ENCODE assay signal across 8 mouse cellular contexts in genomic region chr2:30445312-30445711, GRCm38 (mm10). TPM values are rescaled to one million over a fixed set of nuclear protein-coding genes. Genes with fewer than 3 reads are reported as not detected.
A peak's percentile ranks its signal among the peaks of the same experiment; 100 is the strongest.
DNase-seq lines count a peak whose midpoint lies in the region; ATAC-seq lines count a peak whose summit lies in the region.

No protein-coding gene starts in this region.

- WGBS in forebrain, embryonic 11.5 days: 15% methylated on average over 2 of the region's 2 CpGs
- 53% methylated on average over 2 of the region's 2 CpGs for WGBS in forebrain, embryonic 14.5 days
- WGBS in liver, embryonic 11.5 days: 59% methylated on average over 2 of the region's 2 CpGs

- ATAC-seq in forebrain, embryonic 11.5 days (replicated peaks; ENCODE audit: low FRiP score): no peak
- no peak for ATAC-seq in forebrain, embryonic 14.5 days
- peak; percentile 46; the same call in 1 of the 2 replicates for ATAC-seq in liver, embryonic 11.5 days (replicated peaks; ENCODE audit: low FRiP score)
- no peak for ATAC-seq in megakaryocyte progenitor cell, adult 5-6 weeks (replicated peaks; ENCODE audit: poor library complexity)
- no peak for ATAC-seq in inflammation-experienced regulatory T-cells, adult 6 months

- intact Hi-C loops in heart, postnatal 25 days (cut with DNase I): loop anchor here (5.0 kb wide), 1 partner anchor 102 kb away; no protein-coding TSS in a partner anchor

- H3K27ac ChIP-seq in forebrain, embryonic 11.5 days (ENCODE audit: low read depth, low read length): no peak overlapping the region
- no peak overlapping the region for H3K27ac ChIP-seq in forebrain, embryonic 14.5 days (ENCODE audit: low read depth, low read length)
- peak overlapping the region; percentile 51 for H3K27ac ChIP-seq in liver, embryonic 11.5 days (ENCODE audit: low read depth, low read length)

- no peaks in the 10 kb centered on the region for H3K27me3 ChIP-seq in forebrain, embryonic 11.5 days (ENCODE audit: control insufficient read depth, insufficient read depth, low read length)
- H3K27me3 ChIP-seq in forebrain, embryonic 14.5 days (replicated peaks; ENCODE audit: control insufficient read depth, insufficient read depth, low read length): no peaks in the 10 kb centered on the region
- no peaks in the 10 kb centered on the region for H3K27me3 ChIP-seq in liver, embryonic 11.5 days (replicated peaks; ENCODE audit: control insufficient read depth, insufficient read depth, low read length)

- peak; percentile 62 for DNase-seq in forebrain, embryonic 11.5 days (ENCODE audit: low spot score)
- DNase-seq in forebrain, embryonic 14.5 days (ENCODE audit: low spot score): no peak
- DNase-seq in ZHBTc4 (ENCODE audit: low read depth, low spot score): peak; percentile 91
- DNase-seq in heart, postnatal 25 days (ENCODE audit: low spot score): peak; percentile 39
- no peak for DNase-seq in liver, embryonic 11.5 days (ENCODE audit: low spot score)
- DNase-seq in right cerebral cortex, postnatal 25 days: no peak

- peaks cover 33% of the 10 kb centered on the region for H3K4me1 ChIP-seq in forebrain, embryonic 11.5 days (replicated peaks; ENCODE audit: control insufficient read depth, insufficient read depth, low read length)
- peaks cover 23% of the 10 kb centered on the region for H3K4me1 ChIP-seq in forebrain, embryonic 14.5 days (ENCODE audit: control insufficient read depth, insufficient read depth, low read length)
- peaks cover 54% of the 10 kb centered on the region for H3K4me1 ChIP-seq in liver, embryonic 11.5 days (replicated peaks; ENCODE audit: control insufficient read depth, insufficient read depth, low read length)

- 0 out of 2 replicates have a peak, but pooled peaks cover 4% of the 10 kb centered on the region for H3K9me3 ChIP-seq in forebrain, embryonic 11.5 days (ENCODE audit: control insufficient read depth, low read length)
- H3K9me3 ChIP-seq in forebrain, embryonic 14.5 days (replicated peaks; ENCODE audit: control insufficient read depth, low read length): no peaks in the 10 kb centered on the region
- 0 out of 2 replicates have a peak, but pooled peaks cover 4% of the 10 kb centered on the region for H3K9me3 ChIP-seq in liver, embryonic 11.5 days (ENCODE audit: control insufficient read depth, low read length)

- peak overlapping the region; percentile 7; the same call in 1 of the 2 replicates for H3K9ac ChIP-seq in forebrain, embryonic 11.5 days (ENCODE audit: low read length)
- H3K9ac ChIP-seq in forebrain, embryonic 14.5 days (ENCODE audit: low read length): no peak overlapping the region
- no peak overlapping the region for H3K9ac ChIP-seq in liver, embryonic 11.5 days (ENCODE audit: low read depth, low read length)

- no peak overlapping the region for H3K4me3 ChIP-seq in forebrain, embryonic 11.5 days (ENCODE audit: low read depth, low read length)
- H3K4me3 ChIP-seq in forebrain, embryonic 14.5 days (ENCODE audit: low read depth, low read length): no peak overlapping the region
- no peak overlapping the region for H3K4me3 ChIP-seq in liver, embryonic 11.5 days (ENCODE audit: low read depth, low read length)

- H3K36me3 ChIP-seq in forebrain, embryonic 11.5 days (ENCODE audit: control insufficient read depth, insufficient read depth, low read length): no peaks in the 10 kb centered on the region; the same call in 1 of the 2 replicates
- peaks cover 48% of the 10 kb centered on the region for H3K36me3 ChIP-seq in forebrain, embryonic 14.5 days (ENCODE audit: control insufficient read depth, insufficient read depth, low read length)
- H3K36me3 ChIP-seq in liver, embryonic 11.5 days (ENCODE audit: control insufficient read depth, insufficient read depth, low read length): peaks cover 51% of the 10 kb centered on the region

- H3K4me2 ChIP-seq in forebrain, embryonic 11.5 days (ENCODE audit: low read depth, low read length, severe bottlenecking): no peak overlapping the region
- H3K4me2 ChIP-seq in forebrain, embryonic 14.5 days (ENCODE audit: low read length): no peak overlapping the region
- H3K4me2 ChIP-seq in liver, embryonic 11.5 days: no peak overlapping the region

RNA-seq across cellular contexts. Expression of gene Ier5l, which starts 28.7 kb away (rescaled TPM):
- polyA plus RNA-seq in forebrain, embryonic 11.5 days (2014; fragmentation: Nextera tagmentation; extraction: Ambion mirVana): 3.7 and 8.5 TPM in 2 replicates
- polyA plus RNA-seq in forebrain, embryonic 14.5 days (2014; fragmentation: Nextera tagmentation; extraction: Ambion mirVana): 3.0 and 3.6 TPM in 2 replicates
- 1 to 10 TPM; 4.1 to 6.9 TPM for total RNA-seq in heart, postnatal 25 days (2021)
- polyA plus RNA-seq in liver, embryonic 11.5 days (2014; fragmentation: Nextera tagmentation; extraction: Ambion mirVana): 1.2 TPM in 2 replicates
- total RNA-seq in megakaryocyte progenitor cell, adult 5-6 weeks (2015): 0.07 and 0.12 TPM in 2 replicates
- total RNA-seq in megakaryocyte progenitor cell, adult 5-6 weeks (2017): 0.10 and 0.96 TPM in 2 replicates
- polyA plus RNA-seq in inflammation-experienced regulatory T-cells, adult 6 months (2017; shearing (Covaris generic)): not detected

RNA-seq across cellular contexts. Expression of gene Ptpa, which starts 29.5 kb away (rescaled TPM):
- 90.0 and 94.5 TPM in 2 replicates for polyA plus RNA-seq in forebrain, embryonic 11.5 days (2014; fragmentation: Nextera tagmentation; extraction: Ambion mirVana)
- polyA plus RNA-seq in forebrain, embryonic 14.5 days (2014; fragmentation: Nextera tagmentation; extraction: Ambion mirVana): 66.6 and 88.4 TPM in 2 replicates
- total RNA-seq in heart, postnatal 25 days (2021): 10 to 100 TPM; 91.2 to 92.3 TPM
- 124 and 135 TPM in 2 replicates for polyA plus RNA-seq in liver, embryonic 11.5 days (2014; fragmentation: Nextera tagmentation; extraction: Ambion mirVana)
- 75.9 and 90.4 TPM in 2 replicates for total RNA-seq in megakaryocyte progenitor cell, adult 5-6 weeks (2015)
- 63.0 and 63.3 TPM in 2 replicates for total RNA-seq in megakaryocyte progenitor cell, adult 5-6 weeks (2017)
- 10 to 100 TPM; 36.5 to 78.0 (median 49.8) TPM for polyA plus RNA-seq in inflammation-experienced regulatory T-cells, adult 6 months (2017; shearing (Covaris generic))

RNA-seq across cellular contexts. Expression of gene Crat, which starts 29.7 kb away (rescaled TPM):
- 25.8 and 30.0 TPM in 2 replicates for polyA plus RNA-seq in forebrain, embryonic 11.5 days (2014; fragmentation: Nextera tagmentation; extraction: Ambion mirVana)
- polyA plus RNA-seq in forebrain, embryonic 14.5 days (2014; fragmentation: Nextera tagmentation; extraction: Ambion mirVana): 26.8 and 31.9 TPM in 2 replicates
- 100 to 1,000 TPM; 433 to 486 TPM for total RNA-seq in heart, postnatal 25 days (2021)
- 26.1 and 38.3 TPM in 2 replicates for polyA plus RNA-seq in liver, embryonic 11.5 days (2014; fragmentation: Nextera tagmentation; extraction: Ambion mirVana)
- 21.2 and 31.7 TPM in 2 replicates for total RNA-seq in megakaryocyte progenitor cell, adult 5-6 weeks (2015)
- 8.4 and 9.1 TPM in 2 replicates for total RNA-seq in megakaryocyte progenitor cell, adult 5-6 weeks (2017)
- 1 to 10 TPM; 1.8 to 2.6 (median 1.9) TPM for polyA plus RNA-seq in inflammation-experienced regulatory T-cells, adult 6 months (2017; shearing (Covaris generic))

RNA-seq across cellular contexts. Expression of gene Dolpp1, which starts 53.3 kb away (rescaled TPM):
- 47.9 and 53.6 TPM in 2 replicates for polyA plus RNA-seq in forebrain, embryonic 11.5 days (2014; fragmentation: Nextera tagmentation; extraction: Ambion mirVana)
- 48.1 and 57.8 TPM in 2 replicates for polyA plus RNA-seq in forebrain, embryonic 14.5 days (2014; fragmentation: Nextera tagmentation; extraction: Ambion mirVana)
- total RNA-seq in heart, postnatal 25 days (2021): 10 to 100 TPM in 1 of 2 experiments, 1 to 10 TPM in 1; 8.3 to 10.4 TPM
- 37.6 and 39.9 TPM in 2 replicates for polyA plus RNA-seq in liver, embryonic 11.5 days (2014; fragmentation: Nextera tagmentation; extraction: Ambion mirVana)
- total RNA-seq in megakaryocyte progenitor cell, adult 5-6 weeks (2015): 4.0 and 8.1 TPM in 2 replicates
- 16.3 and 26.0 TPM in 2 replicates for total RNA-seq in megakaryocyte progenitor cell, adult 5-6 weeks (2017)
- polyA plus RNA-seq in inflammation-experienced regulatory T-cells, adult 6 months (2017; shearing (Covaris generic)): 10 to 100 TPM; 17.5 to 21.0 (median 17.7) TPM

Comparison
In these comparisons a context has a peak if more than half of its experiments do, and no peak if none do; other contexts are left out.
1. DNase-seq: peak in forebrain, embryonic 11.5 days (single experiment), ZHBTc4 (single experiment) and heart, postnatal 25 days (single experiment); none in forebrain, embryonic 14.5 days (single experiment), liver, embryonic 11.5 days (single experiment) and right cerebral cortex, postnatal 25 days (single experiment).